Mouse (Mus musculus): ENCODE data around the gene Apip. TPM values are rescaled to one million over a fixed set of nuclear protein-coding genes. Genes with fewer than 3 reads are reported as not detected.

Apip gene
- polyA plus RNA-seq, 1 experiment from 2014 or later = 53.6 TPM

DNA sequence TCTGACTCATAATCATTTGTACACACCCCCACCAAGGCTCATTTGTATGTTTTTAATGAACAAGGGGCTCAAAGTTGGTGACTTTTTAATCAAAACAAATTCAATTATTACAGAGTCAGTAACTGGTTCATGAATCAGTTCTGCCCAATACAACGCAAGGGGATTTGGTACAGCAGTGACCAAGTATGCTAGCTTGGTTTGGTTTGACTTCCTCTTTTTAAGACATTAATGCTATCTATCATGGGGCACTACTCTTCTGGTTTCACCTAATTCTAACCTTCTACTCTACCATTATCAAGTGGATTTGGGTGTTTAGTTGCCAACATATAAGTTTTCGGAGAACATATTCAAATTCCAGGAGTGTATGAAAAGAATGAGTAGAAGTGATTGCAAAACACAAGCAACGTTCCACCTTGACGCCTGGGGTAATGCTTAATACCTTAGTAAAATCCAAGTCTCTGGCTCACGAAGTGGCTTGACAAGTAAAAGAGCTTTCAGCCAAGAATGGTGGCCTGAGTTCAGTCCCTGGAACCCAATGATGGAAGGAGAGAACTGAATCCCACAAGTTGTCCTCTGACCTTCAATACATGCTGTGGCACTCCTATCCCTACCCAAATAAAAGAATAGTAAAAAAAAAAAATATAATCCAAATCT lies 3.6 kb upstream of the Apip start:
- no peak overlapping the region for H3K4me3 ChIP-seq
- no peak overlapping the region for H3K9ac ChIP-seq
- no peaks in the 10 kb centered on the region for H3K27me3 ChIP-seq
- no peak overlapping the region for H3K4me2 ChIP-seq
- WGBS = 96% methylated on average over 5 of the region's 5 CpGs
- no peak for ATAC-seq
- H3K27ac ChIP-seq = no peak overlapping the region
- H3K4me1 ChIP-seq = peaks cover 26% of the 10 kb centered on the region
- H3K9me3 ChIP-seq (replicated peaks) = no peaks in the 10 kb centered on the region
- no peaks in the 10 kb centered on the region for H3K36me3 ChIP-seq (ENCODE audit: poor library complexity, severe bottlenecking)

DNA sequence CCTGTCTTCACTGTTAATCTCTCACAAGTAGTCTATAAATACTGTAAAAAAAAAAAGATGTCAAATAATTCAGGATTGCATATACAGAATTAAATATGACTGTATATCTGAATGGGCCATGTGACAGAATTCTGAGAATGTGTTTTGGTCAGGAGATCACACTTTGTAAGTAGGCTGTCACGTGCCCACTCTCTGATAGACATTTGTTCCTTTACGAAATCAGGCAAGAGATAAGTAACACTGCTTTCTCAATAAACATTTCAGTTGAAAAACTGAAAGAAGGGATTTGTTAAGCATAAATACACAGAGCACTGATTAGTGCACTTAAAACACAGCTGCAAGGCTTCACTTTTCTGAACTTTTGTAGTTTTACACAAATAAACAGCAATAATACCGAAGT lies 2.9 kb upstream of the Apip start:
- ATAC-seq = no peak
- no peaks in the 10 kb centered on the region for H3K9me3 ChIP-seq (replicated peaks)
- no peak overlapping the region for H3K4me2 ChIP-seq
- H3K27me3 ChIP-seq = no peaks in the 10 kb centered on the region
- no peaks in the 10 kb centered on the region for H3K36me3 ChIP-seq (ENCODE audit: poor library complexity, severe bottlenecking)
- peaks cover 26% of the 10 kb centered on the region for H3K4me1 ChIP-seq
- H3K27ac ChIP-seq = no peak overlapping the region
- H3K9ac ChIP-seq = no peak overlapping the region
- H3K4me3 ChIP-seq = no peak overlapping the region
- WGBS = 72% methylated on average over 3 of the region's 3 CpGs

DNA sequence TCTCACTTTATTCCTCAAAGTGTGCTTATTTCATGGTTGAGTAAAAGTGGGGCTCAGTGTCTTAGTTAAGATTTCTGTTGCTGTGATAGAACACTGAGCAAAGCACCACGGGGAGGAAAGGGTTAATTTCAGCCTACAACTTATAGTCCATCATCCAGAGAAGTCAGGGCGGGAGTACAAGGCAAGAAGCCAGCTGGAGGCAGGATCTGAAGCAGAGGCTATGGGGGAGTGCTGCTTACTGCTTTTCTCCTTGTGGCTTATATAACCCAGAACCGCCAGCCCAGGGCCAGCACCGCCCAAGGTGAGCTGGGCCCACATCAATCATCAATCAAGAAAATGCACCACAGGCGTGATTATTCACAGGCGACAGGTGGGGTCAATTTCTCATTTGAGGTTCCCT lies 7.6 kb downstream of the Apip start:
- 0 out of 2 replicates have a peak, but pooled peaks cover 4% of the 10 kb centered on the region for H3K36me3 ChIP-seq (ENCODE audit: poor library complexity, severe bottlenecking)
- H3K27ac ChIP-seq = no peak overlapping the region
- no peaks in the 10 kb centered on the region for H3K27me3 ChIP-seq
- 76% methylated on average over 6 of the region's 6 CpGs for WGBS
- no peak overlapping the region for H3K4me2 ChIP-seq
- no peaks in the 10 kb centered on the region for H3K4me1 ChIP-seq
- ATAC-seq = no peak
- no peak overlapping the region for H3K4me3 ChIP-seq
- H3K9me3 ChIP-seq (replicated peaks) = no peaks in the 10 kb centered on the region
- H3K9ac ChIP-seq = no peak overlapping the region

DNA sequence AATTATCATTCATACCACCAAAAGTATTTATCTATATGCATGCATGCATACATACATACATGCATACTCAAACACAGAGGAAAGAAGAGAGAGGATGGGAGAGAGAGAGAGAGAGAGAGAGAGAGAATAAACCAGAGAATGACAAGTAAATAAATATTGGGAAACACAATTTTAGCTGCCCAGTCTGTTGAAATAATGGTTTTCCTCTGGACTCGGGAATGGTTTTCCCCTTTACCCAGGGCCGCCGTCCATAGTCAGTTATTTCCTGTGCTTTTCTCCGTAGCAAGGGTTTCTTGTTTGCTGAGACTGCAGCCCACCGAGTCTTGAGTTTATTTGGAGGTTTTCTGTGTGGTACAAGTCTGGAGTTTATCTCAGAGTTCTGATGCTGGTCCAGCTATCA lies 8.2 kb downstream of the Apip start:
- Histone ChIP-seq H3K4me1 (no peaks in the 10 kb centered on the region), H3K9ac (no peak overlapping the region), H3K4me2 (no peak overlapping the region), H3K36me3 (ENCODE audit: poor library complexity, severe bottlenecking) (0 out of 2 replicates have a peak, but pooled peaks cover 4% of the 10 kb centered on the region), H3K27me3 (no peaks in the 10 kb centered on the region), H3K9me3 (replicated peaks) (no peaks in the 10 kb centered on the region), H3K27ac (no peak overlapping the region), H3K4me3 (no peak overlapping the region)
- no peak for ATAC-seq
- WGBS = 85% methylated on average over 5 of the region's 5 CpGs

DNA sequence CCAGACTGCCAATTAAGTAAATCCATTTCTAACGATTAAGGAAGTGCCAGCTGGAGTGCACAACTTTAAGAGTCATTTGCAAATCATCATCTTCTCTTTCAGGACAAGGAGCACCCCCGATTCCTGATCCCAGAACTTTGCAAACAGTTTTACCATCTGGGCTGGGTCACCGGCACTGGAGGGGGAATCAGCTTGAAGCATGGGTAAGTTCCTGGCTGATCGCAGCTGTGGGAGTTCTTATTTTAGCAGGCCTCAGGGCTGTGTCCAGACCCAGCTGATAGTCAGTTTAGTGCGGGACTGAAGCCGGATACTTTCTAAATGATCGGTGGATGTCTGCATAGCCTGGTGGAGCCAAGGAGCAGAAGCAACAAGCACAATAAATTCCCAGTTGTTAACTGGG lies 9.4 kb downstream of the Apip start:
- Histone ChIP-seq H3K4me1 (no peaks in the 10 kb centered on the region), H3K27me3 (no peaks in the 10 kb centered on the region), H3K36me3 (ENCODE audit: poor library complexity, severe bottlenecking) (0 out of 2 replicates have a peak, but pooled peaks cover 4% of the 10 kb centered on the region), H3K4me3 (no peak overlapping the region), H3K27ac (no peak overlapping the region), H3K4me2 (no peak overlapping the region), H3K9ac (no peak overlapping the region), H3K9me3 (replicated peaks) (no peaks in the 10 kb centered on the region)
- no peak for ATAC-seq
- 80% methylated on average over 7 of the region's 7 CpGs for WGBS

DNA sequence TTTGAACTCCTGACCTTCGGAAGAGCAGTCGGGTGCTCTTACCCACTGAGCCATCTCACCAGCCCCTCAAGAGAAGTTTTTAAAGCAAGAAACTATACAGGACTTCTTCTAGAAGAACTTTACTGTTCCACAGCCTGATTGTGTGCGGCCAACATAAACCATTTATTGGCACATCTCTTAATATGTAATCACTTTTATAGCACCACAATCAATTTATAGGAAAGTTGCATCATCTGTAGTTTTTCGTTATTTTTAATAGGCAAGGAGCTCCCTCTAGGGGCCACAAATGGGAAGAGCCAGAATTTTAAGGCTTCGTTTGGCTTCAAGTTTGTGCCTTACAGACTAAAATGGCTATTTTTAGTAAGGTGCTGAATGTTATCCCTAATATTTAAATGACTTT lies 11.0 kb downstream of the Apip start:
- 65% methylated on average over 5 of the region's 5 CpGs for WGBS

DNA sequence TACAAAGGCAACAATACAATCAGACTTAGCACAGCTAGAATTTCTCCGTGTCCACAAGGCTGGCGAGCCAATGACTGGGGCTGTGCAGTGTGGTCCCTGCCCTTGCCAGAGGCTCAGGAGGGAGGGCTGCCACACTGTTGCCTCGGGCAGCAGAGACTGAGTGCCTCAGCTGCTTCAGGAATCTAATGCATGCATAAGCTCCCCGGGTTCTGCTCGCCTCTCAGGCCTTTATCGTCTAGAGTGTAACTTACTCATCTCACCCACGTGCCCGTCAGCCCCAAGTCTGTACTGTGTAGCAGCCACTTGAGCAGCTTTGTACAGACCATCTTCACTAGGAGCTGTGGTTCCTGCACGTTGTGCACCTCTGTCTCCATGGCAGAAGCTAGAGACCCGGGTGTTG lies 12.2 kb downstream of the Apip start:
- Histone ChIP-seq H3K36me3 (ENCODE audit: poor library complexity, severe bottlenecking) (peaks cover 23% of the 10 kb centered on the region), H3K27ac (no peak overlapping the region), H3K9ac (no peak overlapping the region), H3K9me3 (replicated peaks) (no peaks in the 10 kb centered on the region), H3K4me1 (0 out of 2 replicates have a peak, but pooled peaks cover 2% of the 10 kb centered on the region), H3K4me2 (no peak overlapping the region), H3K4me3 (no peak overlapping the region), H3K27me3 (no peaks in the 10 kb centered on the region)
- ATAC-seq = no peak
- 74% methylated on average over 10 of the region's 10 CpGs for WGBS

More for the DNA sequence above, 11.0 kb downstream of the Apip start:
- Histone ChIP-seq H3K9ac (no peak overlapping the region), H3K9me3 (replicated peaks) (no peaks in the 10 kb centered on the region), H3K4me1 (0 out of 2 replicates have a peak, but pooled peaks cover under 1% of the 10 kb centered on the region), H3K36me3 (ENCODE audit: poor library complexity, severe bottlenecking) (peaks cover 19% of the 10 kb centered on the region), H3K4me2 (no peak overlapping the region), H3K27ac (no peak overlapping the region), H3K27me3 (no peaks in the 10 kb centered on the region), H3K4me3 (no peak overlapping the region)
- ATAC-seq = no peak

DNA sequence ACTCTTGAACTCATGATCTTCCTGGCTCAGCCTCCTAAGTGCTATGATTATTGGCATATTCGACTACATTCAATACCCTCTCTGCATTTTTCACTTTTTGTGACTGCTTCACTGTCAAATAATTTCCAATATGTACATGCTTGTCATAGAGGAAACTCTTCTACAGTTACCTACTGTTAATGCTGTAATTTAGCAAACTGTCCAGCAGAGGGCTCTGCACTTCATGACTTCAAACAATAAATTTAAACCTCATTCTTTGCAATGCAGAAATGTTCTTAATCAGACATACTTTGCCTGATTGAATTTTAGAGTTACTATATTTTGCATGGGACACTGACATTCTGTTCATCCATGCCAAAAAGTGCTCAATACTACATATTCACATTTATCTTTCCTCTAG lies 13.0 kb downstream of the Apip start:
- H3K9me3 ChIP-seq (replicated peaks) = no peaks in the 10 kb centered on the region
- H3K27me3 ChIP-seq = no peaks in the 10 kb centered on the region
- H3K36me3 ChIP-seq (ENCODE audit: poor library complexity, severe bottlenecking) = peaks cover 23% of the 10 kb centered on the region
- ATAC-seq = no peak
- no peak overlapping the region for H3K27ac ChIP-seq
- H3K4me2 ChIP-seq = no peak overlapping the region
- H3K9ac ChIP-seq = no peak overlapping the region
- no peak overlapping the region for H3K4me3 ChIP-seq
- 0 out of 2 replicates have a peak, but pooled peaks cover 2% of the 10 kb centered on the region for H3K4me1 ChIP-seq
- WGBS = 10% methylated on average over 1 of the region's 1 CpGs

DNA sequence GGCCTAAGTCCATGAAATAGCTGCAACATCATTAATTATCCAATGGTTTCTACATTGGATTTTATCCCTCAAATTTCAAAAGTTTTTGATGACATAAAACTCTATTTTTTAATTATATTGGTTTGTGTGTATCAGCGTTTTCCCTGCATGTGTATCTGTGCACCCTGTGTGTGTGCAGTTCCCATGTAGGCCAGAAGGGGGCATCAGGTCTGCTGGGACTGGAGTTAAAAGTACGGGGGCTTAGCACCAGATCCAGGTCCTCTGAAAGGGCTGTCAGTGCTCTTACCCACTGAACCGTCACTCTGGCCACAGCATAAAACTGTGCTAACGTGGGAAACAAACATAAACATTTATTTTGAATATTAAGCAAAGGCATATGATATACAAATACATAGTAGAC lies 14.6 kb downstream of the Apip start:
- Histone ChIP-seq H3K9ac (no peak overlapping the region), H3K27ac (no peak overlapping the region), H3K36me3 (ENCODE audit: poor library complexity, severe bottlenecking) (peaks cover 25% of the 10 kb centered on the region), H3K4me3 (no peak overlapping the region), H3K27me3 (no peaks in the 10 kb centered on the region), H3K9me3 (replicated peaks) (no peaks in the 10 kb centered on the region), H3K4me1 (0 out of 2 replicates have a peak, but pooled peaks cover 2% of the 10 kb centered on the region), H3K4me2 (no peak overlapping the region)
- ATAC-seq = no peak
- 98% methylated on average over 4 of the region's 4 CpGs for WGBS

DNA sequence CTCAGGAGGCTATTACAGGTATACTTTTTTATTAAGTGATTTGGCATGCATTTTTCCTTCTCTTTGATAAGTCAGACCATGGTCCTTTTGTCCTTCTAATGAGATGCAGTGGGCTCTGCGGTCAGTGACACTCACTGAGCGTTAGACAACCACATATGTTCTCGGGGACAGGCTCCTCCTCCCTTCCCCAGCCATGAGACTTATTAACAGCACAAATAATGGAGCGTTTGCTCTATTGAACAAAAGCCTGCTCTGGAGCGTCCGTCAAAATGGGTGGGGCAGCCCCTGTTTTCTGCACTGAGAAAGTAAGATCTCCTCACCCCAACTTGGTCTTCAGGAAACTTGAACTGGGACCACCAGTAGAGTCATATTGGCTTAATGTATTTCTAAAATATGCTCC lies 16.0 kb downstream of the Apip start:
- Histone ChIP-seq H3K4me2 (no peak overlapping the region), H3K9me3 (replicated peaks) (no peaks in the 10 kb centered on the region), H3K27me3 (no peaks in the 10 kb centered on the region), H3K36me3 (ENCODE audit: poor library complexity, severe bottlenecking) (peaks cover 40% of the 10 kb centered on the region), H3K4me1 (0 out of 2 replicates have a peak, but pooled peaks cover 2% of the 10 kb centered on the region), H3K27ac (no peak overlapping the region), H3K9ac (no peak overlapping the region), H3K4me3 (no peak overlapping the region)
- 31% methylated on average over 6 of the region's 6 CpGs for WGBS
- ATAC-seq = no peak

DNA sequence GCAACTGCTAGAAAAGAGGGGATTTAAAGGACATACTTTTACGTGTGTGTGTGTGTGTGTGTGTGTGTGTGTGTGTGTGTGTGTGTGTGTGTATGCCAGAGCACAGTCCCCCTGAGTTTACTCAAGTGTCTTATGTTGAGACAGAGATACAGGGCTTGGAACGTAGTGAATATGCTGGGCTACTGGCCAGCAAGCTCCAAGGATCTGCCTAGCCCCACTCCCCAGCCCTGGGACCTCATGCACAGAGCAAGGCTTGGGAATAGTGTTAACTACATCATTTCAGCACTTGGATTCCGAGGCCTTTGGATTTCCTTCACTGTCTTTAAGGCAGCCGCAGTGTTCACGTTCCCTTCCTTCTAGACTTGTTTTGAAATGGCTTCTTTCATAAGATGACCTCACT lies 29.1 kb downstream of the Apip start:
- no peak for ATAC-seq
- H3K27me3 ChIP-seq = no peaks in the 10 kb centered on the region
- H3K4me1 ChIP-seq = no peaks in the 10 kb centered on the region
- no peak overlapping the region for H3K4me2 ChIP-seq
- no peak overlapping the region for H3K9ac ChIP-seq
- no peak overlapping the region for H3K4me3 ChIP-seq
- H3K9me3 ChIP-seq (replicated peaks) = no peaks in the 10 kb centered on the region
- WGBS = 72% methylated on average over 5 of the region's 5 CpGs
- H3K27ac ChIP-seq = no peak overlapping the region
- H3K36me3 ChIP-seq (ENCODE audit: poor library complexity, severe bottlenecking) = no peaks in the 10 kb centered on the region

DNA sequence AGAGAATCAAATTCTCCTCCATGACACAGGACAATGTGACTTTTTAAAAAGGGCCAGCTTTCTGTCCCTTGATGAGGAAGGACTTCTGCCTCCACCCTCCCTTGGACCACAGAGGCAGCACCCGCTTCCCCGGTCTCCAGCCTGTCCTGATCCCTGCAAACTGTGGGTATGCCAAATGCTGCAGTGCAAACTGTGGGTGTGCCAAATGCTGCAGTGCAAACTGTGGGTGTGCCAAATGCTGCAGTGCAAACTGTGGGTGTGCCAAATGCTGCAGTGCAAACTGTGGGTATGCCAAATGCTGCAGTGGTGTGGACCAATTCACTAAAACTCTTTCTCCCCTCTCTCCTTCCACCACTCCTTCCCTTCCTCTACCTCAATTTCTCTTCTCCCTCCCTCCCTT lies 32.7 kb downstream of the Apip start:
- no peaks in the 10 kb centered on the region for H3K9me3 ChIP-seq (replicated peaks)
- WGBS = 86% methylated on average over 2 of the region's 2 CpGs
- no peak overlapping the region for H3K4me2 ChIP-seq

DNA sequence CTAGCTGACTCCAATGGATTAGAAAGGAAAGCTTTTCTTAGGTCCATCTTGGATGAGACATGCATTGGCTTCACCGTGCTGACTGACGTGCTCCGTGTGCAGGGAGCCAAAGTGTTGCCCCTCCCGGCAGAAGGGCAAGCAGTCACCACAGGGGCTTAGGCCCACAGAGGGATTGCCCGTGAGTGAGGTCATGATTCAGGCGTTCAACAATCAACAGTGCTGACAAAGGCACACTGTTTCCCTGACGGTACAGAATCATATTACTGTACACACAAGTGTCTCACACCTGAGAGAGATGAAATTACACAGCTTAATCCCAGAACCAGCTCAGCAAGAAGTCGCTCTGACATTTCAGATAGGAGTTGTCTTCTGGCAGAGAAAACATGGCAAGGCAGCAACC lies 38.2 kb downstream of the Apip start:
- Histone ChIP-seq H3K27ac (no peak overlapping the region), H3K36me3 (ENCODE audit: poor library complexity, severe bottlenecking) (no peaks in the 10 kb centered on the region), H3K4me1 (no peaks in the 10 kb centered on the region), H3K27me3 (no peaks in the 10 kb centered on the region), H3K4me3 (no peak overlapping the region), H3K9ac (no peak overlapping the region), H3K9me3 (replicated peaks) (no peaks in the 10 kb centered on the region), H3K4me2 (no peak overlapping the region)
- ATAC-seq = no peak
- 60% methylated on average over 8 of the region's 8 CpGs for WGBS

More for the DNA sequence above, 32.7 kb downstream of the Apip start:
- no peak overlapping the region for H3K4me3 ChIP-seq
- H3K9ac ChIP-seq = no peak overlapping the region
- ATAC-seq = no peak
- no peak overlapping the region for H3K27ac ChIP-seq
- H3K27me3 ChIP-seq = no peaks in the 10 kb centered on the region
- H3K36me3 ChIP-seq (ENCODE audit: poor library complexity, severe bottlenecking) = no peaks in the 10 kb centered on the region
- H3K4me1 ChIP-seq = no peaks in the 10 kb centered on the region

All from forebrain, embryonic 13.5 days (tissue).